Mouse (Mus musculus): Measurements from ENCODE around the gene Mab21l1. TPM values are rescaled to one million over a fixed set of nuclear protein-coding genes. Genes with fewer than 3 reads are reported as not detected.

The Mab21l1 gene
- polyA plus RNA-seq, 1 experiment from 2014 or later: 2.9 TPM

DNA sequence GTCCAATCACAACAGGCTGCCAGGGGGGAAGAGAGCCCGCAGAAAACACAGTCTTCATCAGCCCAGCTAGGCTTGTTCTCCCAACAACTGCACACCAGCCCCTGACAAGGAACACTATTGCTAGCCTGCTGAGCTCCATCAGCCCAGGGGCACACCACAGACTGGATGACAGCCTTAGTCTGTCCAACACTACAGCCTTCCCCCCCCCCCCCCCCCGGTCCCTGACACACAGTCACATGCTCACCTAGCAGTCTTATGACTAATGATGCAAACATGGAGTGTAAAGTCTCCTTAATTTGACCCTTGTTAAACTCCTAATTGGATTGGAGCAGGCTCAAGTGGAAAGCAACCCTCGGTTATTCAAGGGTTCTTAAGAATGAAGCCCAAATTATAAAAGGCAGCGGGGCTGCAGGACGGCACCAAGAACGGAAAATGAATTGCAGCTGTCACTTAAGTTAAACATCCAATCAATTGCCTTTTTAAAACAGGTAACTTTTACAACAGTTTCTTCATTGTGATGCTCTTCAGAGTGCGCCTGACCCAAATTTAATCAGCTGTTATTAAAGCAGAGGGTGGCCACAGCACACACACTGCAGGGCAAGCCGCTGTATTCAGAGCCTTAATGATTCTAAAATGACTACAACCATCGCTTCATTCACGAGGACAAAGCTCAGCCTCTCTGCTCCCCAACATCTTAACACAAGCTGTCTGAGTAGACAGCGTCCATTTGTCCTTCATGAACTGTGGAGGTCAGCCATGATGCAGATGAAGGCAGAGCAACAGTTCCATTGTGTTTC, 26.3 kb upstream of the Mab21l1 start:
- DNase-seq (ENCODE audit: low spot score): no peak
- Histone ChIP-seq H3K4me1 (replicated peaks; ENCODE audit: control insufficient read depth, insufficient read depth) (no peaks in the 10 kb centered on the region), H3K4me2 (replicated peaks; ENCODE audit: low read depth) (no peak overlapping the region), H3K27me3 (ENCODE audit: control insufficient read depth, insufficient read depth, low read length) (no peaks in the 10 kb centered on the region), H3K4me3 (ENCODE audit: low read depth, low read length) (no peak overlapping the region), H3K27ac (replicated peaks) (no peak overlapping the region), H3K9ac (ENCODE audit: low read length) (no peak overlapping the region), H3K9me3 (ENCODE audit: control insufficient read depth, low read length) (no peaks in the 10 kb centered on the region), H3K36me3 (ENCODE audit: control insufficient read depth, insufficient read depth, low read length) (no peaks in the 10 kb centered on the region)
- no peak for ATAC-seq (ENCODE audit: low FRiP score, low TSS enrichment)
- WGBS: 68% methylated on average over 11 of the region's 11 CpGs
- TF ChIP-seq EP300 (optimal IDR thresholded peaks at IDR 0.05): no peak
- TF ChIP-seq CTCF (IDR thresholded peaks at IDR 0.05; ENCODE audit: low read depth): no peak

DNA sequence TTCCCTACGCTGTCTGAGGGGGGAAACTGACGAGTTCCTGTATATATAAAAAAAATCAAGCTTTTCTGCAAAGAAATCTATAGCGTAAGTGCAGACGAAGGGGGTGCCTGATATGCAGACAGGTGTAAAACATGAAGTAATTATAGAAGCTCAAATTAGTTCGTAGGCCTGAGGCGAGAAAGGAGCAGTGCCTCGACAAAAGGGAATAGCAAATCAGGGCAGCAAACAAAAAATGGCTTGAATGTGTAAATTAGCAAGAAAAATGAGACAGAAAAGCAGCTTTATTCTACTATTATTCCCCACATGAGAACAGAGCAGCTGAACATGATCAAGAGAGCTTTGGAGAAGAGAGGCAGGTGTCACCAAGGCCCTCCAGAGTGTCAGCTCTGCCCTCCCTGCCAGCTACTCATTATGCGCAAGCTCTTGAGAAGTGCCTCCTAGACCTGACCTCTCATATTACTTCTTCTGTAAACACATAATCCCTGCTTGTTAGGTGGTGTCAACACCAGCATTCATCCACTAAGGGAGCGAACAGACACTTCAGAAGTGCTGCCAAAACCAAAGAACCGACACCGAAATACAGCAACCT, 25.6 kb upstream of the Mab21l1 start:
- ATAC-seq (ENCODE audit: low FRiP score, low TSS enrichment): no peak
- H3K36me3 ChIP-seq (ENCODE audit: control insufficient read depth, insufficient read depth, low read length): no peaks in the 10 kb centered on the region
- 75% methylated on average over 11 of the region's 11 CpGs for WGBS
- TF ChIP-seq CTCF (IDR thresholded peaks at IDR 0.05; ENCODE audit: low read depth) (no peak), EP300 (optimal IDR thresholded peaks at IDR 0.05) (no peak)
- no peaks in the 10 kb centered on the region for H3K9me3 ChIP-seq (ENCODE audit: control insufficient read depth, low read length)
- H3K27me3 ChIP-seq (ENCODE audit: control insufficient read depth, insufficient read depth, low read length): no peaks in the 10 kb centered on the region
- no peak overlapping the region for H3K4me2 ChIP-seq (replicated peaks; ENCODE audit: low read depth)
- DNase-seq (ENCODE audit: low spot score): no peak
- no peak overlapping the region for H3K9ac ChIP-seq (ENCODE audit: low read length)
- H3K4me3 ChIP-seq (ENCODE audit: low read depth, low read length): no peak overlapping the region
- H3K27ac ChIP-seq (replicated peaks): no peak overlapping the region
- H3K4me1 ChIP-seq (replicated peaks; ENCODE audit: control insufficient read depth, insufficient read depth): no peaks in the 10 kb centered on the region

DNA sequence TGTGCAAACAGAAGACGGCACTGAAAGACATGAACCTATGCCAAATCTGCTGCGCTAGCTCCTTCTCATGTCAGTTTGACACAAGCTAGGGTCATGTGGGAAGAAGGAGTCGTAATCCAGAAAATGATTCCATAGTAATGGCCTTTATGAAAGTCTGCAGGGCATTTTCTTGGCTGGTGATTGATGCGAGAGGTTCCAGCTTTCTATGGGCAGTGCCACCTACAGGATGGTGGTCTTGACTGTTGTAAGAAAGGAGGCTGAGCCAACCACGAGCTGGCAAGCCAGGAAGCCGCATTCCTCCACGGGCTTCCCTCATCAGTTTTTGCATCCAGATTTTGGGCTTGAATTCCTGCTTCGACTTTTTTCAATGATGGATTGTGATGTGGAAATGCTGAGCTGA, 24.0 kb upstream of the Mab21l1 start:
- DNase-seq (ENCODE audit: low spot score): no peak

DNA sequence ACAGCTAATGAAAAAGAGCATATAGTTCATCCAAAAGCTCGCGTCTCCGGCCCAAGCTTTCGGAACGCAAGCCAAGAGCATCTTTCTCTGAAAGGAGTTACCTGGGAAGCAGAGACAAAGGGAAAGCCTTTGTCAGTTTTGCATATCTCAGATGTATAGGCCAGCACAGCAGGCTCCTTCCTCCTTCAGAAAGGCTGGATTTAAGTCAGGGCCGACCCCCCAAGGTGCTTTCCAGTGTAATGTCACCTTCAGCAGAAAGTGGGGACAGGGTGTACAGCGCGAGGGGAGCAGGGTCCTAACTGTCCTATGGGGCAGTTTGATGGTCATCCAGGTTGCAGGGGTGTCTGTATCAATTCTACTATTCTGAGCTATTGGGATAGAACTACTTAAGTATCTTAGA, 18.7 kb upstream of the Mab21l1 start:
- H3K4me1 ChIP-seq (replicated peaks; ENCODE audit: control insufficient read depth, insufficient read depth): no peaks in the 10 kb centered on the region
- H3K36me3 ChIP-seq (ENCODE audit: control insufficient read depth, insufficient read depth, low read length): no peaks in the 10 kb centered on the region
- DNase-seq (ENCODE audit: low spot score): no peak
- TF ChIP-seq CTCF (IDR thresholded peaks at IDR 0.05; ENCODE audit: low read depth) (no peak), EP300 (optimal IDR thresholded peaks at IDR 0.05) (no peak)
- no peak overlapping the region for H3K4me2 ChIP-seq (replicated peaks; ENCODE audit: low read depth)
- H3K27ac ChIP-seq (replicated peaks): no peak overlapping the region
- no peak overlapping the region for H3K9ac ChIP-seq (ENCODE audit: low read length)
- no peaks in the 10 kb centered on the region for H3K27me3 ChIP-seq (ENCODE audit: control insufficient read depth, insufficient read depth, low read length)
- no peaks in the 10 kb centered on the region for H3K9me3 ChIP-seq (ENCODE audit: control insufficient read depth, low read length)
- H3K4me3 ChIP-seq (ENCODE audit: low read depth, low read length): no peak overlapping the region
- 63% methylated on average over 8 of the region's 8 CpGs for WGBS
- ATAC-seq (ENCODE audit: low FRiP score, low TSS enrichment): no peak

More for the DNA sequence above, 24.0 kb upstream of the Mab21l1 start:
- no peak for TF ChIP-seq EP300 (optimal IDR thresholded peaks at IDR 0.05)
- peak; percentile 34; the same call in 1 of the 2 replicates for TF ChIP-seq CTCF (IDR thresholded peaks at IDR 0.05; ENCODE audit: low read depth)
- Histone ChIP-seq H3K4me3 (ENCODE audit: low read depth, low read length) (no peak overlapping the region), H3K27me3 (ENCODE audit: control insufficient read depth, insufficient read depth, low read length) (no peaks in the 10 kb centered on the region), H3K4me1 (replicated peaks; ENCODE audit: control insufficient read depth, insufficient read depth) (no peaks in the 10 kb centered on the region), H3K27ac (replicated peaks) (no peak overlapping the region), H3K9me3 (ENCODE audit: control insufficient read depth, low read length) (no peaks in the 10 kb centered on the region), H3K36me3 (ENCODE audit: control insufficient read depth, insufficient read depth, low read length) (no peaks in the 10 kb centered on the region), H3K9ac (ENCODE audit: low read length) (no peak overlapping the region), H3K4me2 (replicated peaks; ENCODE audit: low read depth) (no peak overlapping the region)
- WGBS: 41% methylated on average over 8 of the region's 8 CpGs
- no peak for ATAC-seq (ENCODE audit: low FRiP score, low TSS enrichment)

DNA sequence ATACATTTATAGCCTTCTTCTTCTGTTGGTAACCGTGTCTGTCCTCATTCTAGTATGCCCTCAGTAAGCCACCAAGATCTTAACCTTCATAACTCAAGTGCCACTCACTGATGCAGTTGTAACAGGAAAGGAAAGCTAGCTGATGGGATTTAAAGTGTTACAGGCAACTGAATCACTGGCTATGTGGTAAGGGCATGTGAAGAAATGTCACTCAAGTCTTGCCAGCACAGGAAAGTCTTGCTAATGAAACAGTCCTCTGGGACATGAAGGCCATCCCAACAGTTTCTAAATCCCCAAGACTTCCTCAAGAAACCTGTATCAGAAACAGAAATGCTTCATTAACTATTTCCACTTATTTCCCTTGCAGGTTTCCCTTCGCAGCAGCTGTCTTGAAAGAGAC, 13.7 kb upstream of the Mab21l1 start:
- WGBS: 86% methylated on average over 2 of the region's 2 CpGs
- ATAC-seq (ENCODE audit: low FRiP score, low TSS enrichment) (no peak), DNase-seq (ENCODE audit: low spot score) (no peak)
- no peaks in the 10 kb centered on the region for H3K4me1 ChIP-seq (replicated peaks; ENCODE audit: control insufficient read depth, insufficient read depth)
- no peaks in the 10 kb centered on the region for H3K9me3 ChIP-seq (ENCODE audit: control insufficient read depth, low read length)
- H3K4me2 ChIP-seq (replicated peaks; ENCODE audit: low read depth): no peak overlapping the region
- H3K27me3 ChIP-seq (ENCODE audit: control insufficient read depth, insufficient read depth, low read length): no peaks in the 10 kb centered on the region
- no peak for TF ChIP-seq CTCF (IDR thresholded peaks at IDR 0.05; ENCODE audit: low read depth)
- TF ChIP-seq EP300 (optimal IDR thresholded peaks at IDR 0.05): no peak
- no peaks in the 10 kb centered on the region for H3K36me3 ChIP-seq (ENCODE audit: control insufficient read depth, insufficient read depth, low read length)
- no peak overlapping the region for H3K9ac ChIP-seq (ENCODE audit: low read length)
- H3K27ac ChIP-seq (replicated peaks): no peak overlapping the region
- H3K4me3 ChIP-seq (ENCODE audit: low read depth, low read length): no peak overlapping the region

DNA sequence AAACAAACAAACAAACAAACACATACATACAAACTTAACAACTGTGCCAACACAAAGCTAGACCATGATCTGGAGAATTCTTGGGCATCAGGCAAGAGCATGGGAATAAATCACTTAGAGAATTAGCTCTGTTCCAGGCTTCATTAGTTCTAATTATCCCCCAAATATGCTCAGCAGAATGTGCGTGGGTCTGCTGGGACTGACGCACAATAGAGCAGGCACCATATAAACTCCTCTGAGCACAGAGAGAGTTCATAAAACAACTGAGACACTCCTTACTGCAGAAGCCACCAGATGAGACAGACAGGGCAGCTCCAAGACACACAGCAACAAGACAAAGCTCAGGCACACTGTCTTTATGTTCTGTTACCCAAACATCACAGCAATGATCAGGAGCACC, 13.0 kb upstream of the Mab21l1 start:
- no peaks in the 10 kb centered on the region for H3K9me3 ChIP-seq (ENCODE audit: control insufficient read depth, low read length)
- no peak overlapping the region for H3K9ac ChIP-seq (ENCODE audit: low read length)
- H3K4me1 ChIP-seq (replicated peaks; ENCODE audit: control insufficient read depth, insufficient read depth): no peaks in the 10 kb centered on the region
- H3K27ac ChIP-seq (replicated peaks): no peak overlapping the region
- 86% methylated on average over 2 of the region's 2 CpGs for WGBS
- ATAC-seq (ENCODE audit: low FRiP score, low TSS enrichment) (no peak), DNase-seq (ENCODE audit: low spot score) (no peak)
- H3K4me3 ChIP-seq (ENCODE audit: low read depth, low read length): no peak overlapping the region
- no peaks in the 10 kb centered on the region for H3K27me3 ChIP-seq (ENCODE audit: control insufficient read depth, insufficient read depth, low read length)
- H3K4me2 ChIP-seq (replicated peaks; ENCODE audit: low read depth): no peak overlapping the region
- TF ChIP-seq CTCF (IDR thresholded peaks at IDR 0.05; ENCODE audit: low read depth): no peak
- no peak for TF ChIP-seq EP300 (optimal IDR thresholded peaks at IDR 0.05)
- H3K36me3 ChIP-seq (ENCODE audit: control insufficient read depth, insufficient read depth, low read length): no peaks in the 10 kb centered on the region
